Comparison of ENCODE assay signal across 9 mouse cellular contexts in genomic region chr13:14618724-14619123, GRCm38 (mm10). TPM values are rescaled to one million over a fixed set of nuclear protein-coding genes. Genes with fewer than 3 reads are reported as not detected.
DNase-seq lines count a peak whose midpoint lies in the region; ATAC-seq and TF ChIP-seq lines count a peak whose summit lies in the region.
"Had no signal": no experiment of that assay in that cellular context is flagged by ENCODE, and none has a peak within 500 bp of the region (broad histone marks: within the 10 kb centered on the region; RNA-seq: fewer than 3 reads in every experiment).

No protein-coding gene starts in this region.

- TF ChIP-seq CTCF in forebrain, postnatal 0 days (IDR thresholded peaks at IDR 0.05; ENCODE audit: low read depth) = peak; percentile 96
- TF ChIP-seq CTCF in spleen, adult 2 months (IDR thresholded peaks at IDR 0.05; ENCODE audit: extremely low read depth, insufficient read depth, insufficient read length, insufficient replicate concordance) = peak; percentile 53; the same call in 1 of the 2 replicates

- no peak for TF ChIP-seq POLR2A in spleen, adult 2 months (IDR thresholded peaks at IDR 0.05; ENCODE audit: low read depth, low read length)

- no peak; the same call in 1 of the 2 replicates for ATAC-seq in hindbrain, embryonic 12.5 days (ENCODE audit: low FRiP score)
- peak; percentile 69 for ATAC-seq in forebrain, postnatal 0 days
- ATAC-seq in intestine, embryonic 15.5 days = peak; percentile 62
- peak; percentile 69 for ATAC-seq in midbrain, embryonic 14.5 days (ENCODE audit: low FRiP score, low TSS enrichment)

- H3K36me3 ChIP-seq in hindbrain, embryonic 10.5 days = peaks cover 72% of the 10 kb centered on the region
- peaks cover 47% of the 10 kb centered on the region for H3K36me3 ChIP-seq in hindbrain, embryonic 12.5 days
- peaks cover 40% of the 10 kb centered on the region for H3K36me3 ChIP-seq in forebrain, postnatal 0 days (ENCODE audit: insufficient read depth)
- H3K36me3 ChIP-seq in intestine, embryonic 15.5 days = peaks cover 15% of the 10 kb centered on the region
- H3K36me3 ChIP-seq in midbrain, embryonic 14.5 days (ENCODE audit: control insufficient read depth, insufficient read depth, low read length) = peaks cover 58% of the 10 kb centered on the region
- H3K36me3 ChIP-seq in spleen, adult 2 months (ENCODE audit: control insufficient read depth, insufficient read depth, low read length) = peaks cover 34% of the 10 kb centered on the region

- H3K9me3 ChIP-seq in hindbrain, embryonic 10.5 days = no peaks in the 10 kb centered on the region
- H3K9me3 ChIP-seq in hindbrain, embryonic 12.5 days (replicated peaks) = no peaks in the 10 kb centered on the region
- H3K9me3 ChIP-seq in forebrain, postnatal 0 days (ENCODE audit: low read length) = no peaks in the 10 kb centered on the region
- H3K9me3 ChIP-seq in intestine, embryonic 15.5 days = no peaks in the 10 kb centered on the region
- no peaks in the 10 kb centered on the region for H3K9me3 ChIP-seq in midbrain, embryonic 14.5 days (ENCODE audit: control insufficient read depth, low read length)
- H3K9me3 ChIP-seq: liver, embryonic 15.5 days had no signal

- H3K27ac ChIP-seq in hindbrain, embryonic 10.5 days = no peak overlapping the region
- no peak overlapping the region for H3K27ac ChIP-seq in hindbrain, embryonic 12.5 days
- no peak overlapping the region for H3K27ac ChIP-seq in forebrain, postnatal 0 days (ENCODE audit: low read depth, low read length)
- no peak overlapping the region for H3K27ac ChIP-seq in intestine, embryonic 15.5 days
- no peak overlapping the region for H3K27ac ChIP-seq in midbrain, embryonic 14.5 days (replicated peaks; ENCODE audit: low read depth, low read length)
- H3K27ac ChIP-seq in spleen, adult 2 months (ENCODE audit: insufficient read depth, low read length) = no peak overlapping the region
- H3K27ac ChIP-seq: liver, embryonic 15.5 days had no signal

- no peak overlapping the region for H3K4me3 ChIP-seq in hindbrain, embryonic 10.5 days
- H3K4me3 ChIP-seq in hindbrain, embryonic 12.5 days = no peak overlapping the region
- no peak overlapping the region for H3K4me3 ChIP-seq in forebrain, postnatal 0 days (ENCODE audit: low read depth, low read length)
- no peak overlapping the region for H3K4me3 ChIP-seq in intestine, embryonic 15.5 days (replicated peaks)
- H3K4me3 ChIP-seq in midbrain, embryonic 14.5 days (replicated peaks; ENCODE audit: low read depth, low read length) = no peak overlapping the region
- H3K4me3 ChIP-seq in spleen, adult 2 months (ENCODE audit: extremely low read depth, insufficient read depth, insufficient read length) = no peak overlapping the region
- H3K4me3 ChIP-seq: liver, embryonic 15.5 days had no signal

- no peaks in the 10 kb centered on the region for H3K27me3 ChIP-seq in hindbrain, embryonic 10.5 days (ENCODE audit: insufficient read depth, poor library complexity, severe bottlenecking)
- no peaks in the 10 kb centered on the region for H3K27me3 ChIP-seq in hindbrain, embryonic 12.5 days
- H3K27me3 ChIP-seq in forebrain, postnatal 0 days (ENCODE audit: insufficient read depth, low read length) = no peaks in the 10 kb centered on the region
- no peaks in the 10 kb centered on the region for H3K27me3 ChIP-seq in intestine, embryonic 15.5 days (replicated peaks)
- H3K27me3 ChIP-seq in midbrain, embryonic 14.5 days (ENCODE audit: control insufficient read depth, insufficient read depth, low read length) = no peaks in the 10 kb centered on the region
- H3K27me3 ChIP-seq in spleen, adult 2 months (ENCODE audit: control insufficient read depth, insufficient read depth, low read length) = no peaks in the 10 kb centered on the region
- H3K27me3 ChIP-seq: liver, embryonic 15.5 days had no signal

- no peaks in the 10 kb centered on the region; the same call in 1 of the 2 replicates for H3K4me1 ChIP-seq in hindbrain, embryonic 10.5 days (replicated peaks)
- no peaks in the 10 kb centered on the region for H3K4me1 ChIP-seq in hindbrain, embryonic 12.5 days
- H3K4me1 ChIP-seq in forebrain, postnatal 0 days (ENCODE audit: insufficient read depth) = no peaks in the 10 kb centered on the region
- peaks cover 5% of the 10 kb centered on the region; the same call in 1 of the 2 replicates for H3K4me1 ChIP-seq in intestine, embryonic 15.5 days (replicated peaks)
- H3K4me1 ChIP-seq in midbrain, embryonic 14.5 days (ENCODE audit: control insufficient read depth, insufficient read depth, low read length) = no peaks in the 10 kb centered on the region
- no peaks in the 10 kb centered on the region for H3K4me1 ChIP-seq in spleen, adult 2 months (ENCODE audit: control insufficient read depth, insufficient read depth, insufficient read length)

- intact Hi-C loops in left cerebral cortex, postnatal 25 days (cut with DNase I) = no loop called here

- 62% methylated on average over 2 of the region's 2 CpGs for WGBS in hindbrain, embryonic 10.5 days
- WGBS in hindbrain, embryonic 12.5 days = 56% methylated on average over 2 of the region's 2 CpGs
- WGBS in forebrain, postnatal 0 days = 32% methylated on average over 2 of the region's 2 CpGs
- WGBS in intestine, embryonic 15.5 days = 39% methylated on average over 2 of the region's 2 CpGs
- 36% methylated on average over 2 of the region's 2 CpGs for WGBS in midbrain, embryonic 14.5 days
- WGBS in spleen, adult 2 months = 12% methylated on average over 2 of the region's 2 CpGs

- peak; percentile 47 for DNase-seq in hindbrain, embryonic 10.5 days (ENCODE audit: low spot score)
- DNase-seq in cerebellum, adult 18-20 months = peak; percentile 72 to 77
- DNase-seq in forebrain, postnatal 0 days = peak; percentile 75
- DNase-seq in left cerebral cortex, postnatal 25 days (ENCODE audit: low spot score in 2 of 2) = peak; percentile 70
- peak; percentile 84 for DNase-seq in midbrain, embryonic 14.5 days
- DNase-seq in spleen, adult 2 months (ENCODE audit: low read depth in 1 of 2, low spot score in 2 of 2) = peak; percentile 29 to 76

- H3K9ac ChIP-seq in hindbrain, embryonic 12.5 days = no peak overlapping the region
- H3K9ac ChIP-seq in forebrain, postnatal 0 days = no peak overlapping the region
- H3K9ac ChIP-seq in intestine, embryonic 15.5 days = no peak overlapping the region
- no peak overlapping the region for H3K9ac ChIP-seq in midbrain, embryonic 14.5 days (replicated peaks; ENCODE audit: low read length)
- H3K9ac ChIP-seq: liver, embryonic 15.5 days had no signal

- no peak overlapping the region for H3K4me2 ChIP-seq in hindbrain, embryonic 12.5 days (replicated peaks)
- no peak overlapping the region for H3K4me2 ChIP-seq in forebrain, postnatal 0 days (ENCODE audit: low read depth)
- H3K4me2 ChIP-seq in intestine, embryonic 15.5 days (replicated peaks) = no peak overlapping the region
- no peak overlapping the region for H3K4me2 ChIP-seq in midbrain, embryonic 14.5 days (ENCODE audit: low read length)
- H3K4me2 ChIP-seq: liver, embryonic 15.5 days had no signal

RNA-seq across cellular contexts. Expression of gene Psma2, which starts 5.7 kb away (rescaled TPM):
- polyA plus RNA-seq in hindbrain, embryonic 10.5 days (2016; fragmentation: Nextera tagmentation; extraction: Ambion mirVana) = 235 and 237 TPM in 2 replicates
- 154 and 170 TPM in 2 replicates for polyA plus RNA-seq in hindbrain, embryonic 12.5 days (2016; fragmentation: Nextera tagmentation; extraction: Ambion mirVana)
- total RNA-seq in forebrain, postnatal 0 days (2014; rRNA removed) = 88.8 and 103 TPM in 2 replicates
- polyA plus RNA-seq in forebrain, postnatal 0 days (2015; fragmentation: Nextera tagmentation; extraction: Ambion mirVana) = 181 and 221 TPM in 2 replicates
- 196 and 205 TPM in 2 replicates for polyA plus RNA-seq in intestine, embryonic 15.5 days (2015; fragmentation: Nextera tagmentation; extraction: Ambion mirVana)
- 10 to 100 TPM; 58.1 to 60.3 TPM for total RNA-seq in left cerebral cortex, postnatal 25 days (2021)
- 175 and 183 TPM in 2 replicates for polyA plus RNA-seq in midbrain, embryonic 14.5 days (2014; fragmentation: Nextera tagmentation; extraction: Ambion mirVana)
- polyA plus RNA-seq in spleen, adult 2 months (2012; rRNA removed) = 18.3 and 18.8 TPM in 2 replicates

RNA-seq across cellular contexts. Expression of gene Mrpl32, which starts 5.8 kb away (rescaled TPM):
- polyA plus RNA-seq in hindbrain, embryonic 10.5 days (2016; fragmentation: Nextera tagmentation; extraction: Ambion mirVana) = 103 and 106 TPM in 2 replicates
- polyA plus RNA-seq in hindbrain, embryonic 12.5 days (2016; fragmentation: Nextera tagmentation; extraction: Ambion mirVana) = 112 TPM in 2 replicates
- 36.1 and 45.9 TPM in 2 replicates for total RNA-seq in forebrain, postnatal 0 days (2014; rRNA removed)
- polyA plus RNA-seq in forebrain, postnatal 0 days (2015; fragmentation: Nextera tagmentation; extraction: Ambion mirVana) = 114 and 124 TPM in 2 replicates
- polyA plus RNA-seq in intestine, embryonic 15.5 days (2015; fragmentation: Nextera tagmentation; extraction: Ambion mirVana) = 121 and 140 TPM in 2 replicates
- 10 to 100 TPM; 28.7 to 31.4 TPM for total RNA-seq in left cerebral cortex, postnatal 25 days (2021)
- polyA plus RNA-seq in midbrain, embryonic 14.5 days (2014; fragmentation: Nextera tagmentation; extraction: Ambion mirVana) = 124 and 128 TPM in 2 replicates
- 2.6 and 3.3 TPM in 2 replicates for polyA plus RNA-seq in spleen, adult 2 months (2012; rRNA removed)

RNA-seq across cellular contexts. Expression of gene AW209491, which starts 11.2 kb away (rescaled TPM):
- polyA plus RNA-seq in hindbrain, embryonic 10.5 days (2016; fragmentation: Nextera tagmentation; extraction: Ambion mirVana) = 30.8 and 31.3 TPM in 2 replicates
- polyA plus RNA-seq in hindbrain, embryonic 12.5 days (2016; fragmentation: Nextera tagmentation; extraction: Ambion mirVana) = 31.9 and 34.2 TPM in 2 replicates
- total RNA-seq in forebrain, postnatal 0 days (2014; rRNA removed) = 15.6 and 18.5 TPM in 2 replicates
- polyA plus RNA-seq in forebrain, postnatal 0 days (2015; fragmentation: Nextera tagmentation; extraction: Ambion mirVana) = 22.7 and 29.1 TPM in 2 replicates
- 26.0 and 26.6 TPM in 2 replicates for polyA plus RNA-seq in intestine, embryonic 15.5 days (2015; fragmentation: Nextera tagmentation; extraction: Ambion mirVana)
- total RNA-seq in left cerebral cortex, postnatal 25 days (2021) = 10 to 100 TPM; 25.3 to 27.9 TPM
- 38.1 and 48.9 TPM in 2 replicates for polyA plus RNA-seq in midbrain, embryonic 14.5 days (2014; fragmentation: Nextera tagmentation; extraction: Ambion mirVana)
- 1.7 and 1.8 TPM in 2 replicates for polyA plus RNA-seq in spleen, adult 2 months (2012; rRNA removed)

Comparison
In these comparisons a context has a peak if more than half of its experiments do, and no peak if none do; other contexts are left out.
1. RNA of gene Mrpl32, which starts 5.8 kb away (polyA plus RNA-seq): 121 to 140 TPM in intestine, embryonic 15.5 days, 124 to 128 TPM in midbrain, embryonic 14.5 days, 114 to 124 TPM in forebrain, postnatal 0 days, 112 TPM in hindbrain, embryonic 12.5 days and 103 to 106 TPM in hindbrain, embryonic 10.5 days; 2.6 to 3.3 TPM in spleen, adult 2 months; every median in the first group is over 10 times any median in the second.
2. Peak in every context shown above with its lines, with median percentiles within 50 percentile points of each other: DNase-seq.